Mouse (Mus musculus): ENCODE data around the gene Gse1. TPM values are rescaled to one million over a fixed set of nuclear protein-coding genes. Genes with fewer than 3 reads are reported as not detected.
A peak's percentile ranks its signal among the peaks of the same experiment; 100 is the strongest.

The Gse1 gene
- total RNA-seq, 4 experiments from 2014 or later, result 71.5 to 78.0 (median 73.1) TPM

DNA sequence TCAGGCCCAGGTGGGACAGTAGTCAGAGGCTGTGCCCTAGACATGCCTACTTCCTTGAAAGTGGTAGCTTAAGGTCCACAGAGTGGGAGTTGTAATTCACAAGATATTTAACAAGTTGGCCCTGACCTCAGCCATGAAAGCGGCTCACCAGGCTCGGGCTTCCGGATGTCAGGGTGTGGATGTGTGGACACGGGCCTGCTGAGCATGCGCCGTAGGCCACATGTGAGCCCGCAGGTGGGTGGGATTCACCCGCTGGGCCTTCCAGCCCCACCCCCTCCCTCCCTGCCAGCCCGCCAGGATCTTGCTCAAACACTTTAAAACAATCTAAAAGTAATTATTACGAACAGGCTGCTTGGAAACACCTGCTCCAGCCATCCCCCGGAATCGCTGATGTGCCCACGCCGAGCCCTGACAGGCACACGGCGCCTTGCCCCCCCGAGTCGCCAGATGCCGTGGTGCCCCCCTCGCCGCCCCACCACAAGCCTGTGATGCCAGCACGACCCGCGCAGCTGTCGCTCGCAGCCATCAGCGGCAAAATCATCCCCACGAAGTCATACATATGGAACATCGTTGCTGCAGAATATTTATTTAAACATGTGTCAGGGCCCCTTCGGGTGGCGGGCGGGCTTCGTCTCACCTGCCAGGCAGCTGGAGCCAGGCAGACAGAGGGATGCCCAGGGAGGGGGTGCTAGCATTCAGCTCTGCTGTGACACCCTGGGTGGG lies 171.1 kb downstream of the Gse1 start:
- no peak for DNase-seq (ENCODE audit: low spot score in 2 of 2)

DNA sequence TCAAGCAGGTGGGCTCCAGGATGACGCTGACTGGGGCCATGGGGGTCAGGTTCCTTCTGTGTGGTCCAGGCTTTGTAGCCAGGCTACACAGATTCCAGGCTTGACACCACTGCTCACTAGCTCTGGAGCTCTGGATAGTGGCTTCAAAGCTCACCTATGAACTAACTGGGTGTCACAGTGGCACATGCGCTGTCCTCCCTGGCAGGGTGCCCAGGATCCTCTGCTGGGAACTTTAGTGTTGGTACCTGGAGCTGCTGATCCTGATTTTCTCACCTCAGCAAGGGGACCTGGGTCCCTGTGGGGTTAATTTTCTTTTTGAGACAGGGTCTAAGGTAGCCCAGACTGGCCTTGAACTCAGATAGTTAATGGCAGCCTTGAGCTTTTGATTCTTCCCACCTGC lies 173.0 kb downstream of the Gse1 start:
- no peak for DNase-seq (ENCODE audit: low spot score in 2 of 2)

DNA sequence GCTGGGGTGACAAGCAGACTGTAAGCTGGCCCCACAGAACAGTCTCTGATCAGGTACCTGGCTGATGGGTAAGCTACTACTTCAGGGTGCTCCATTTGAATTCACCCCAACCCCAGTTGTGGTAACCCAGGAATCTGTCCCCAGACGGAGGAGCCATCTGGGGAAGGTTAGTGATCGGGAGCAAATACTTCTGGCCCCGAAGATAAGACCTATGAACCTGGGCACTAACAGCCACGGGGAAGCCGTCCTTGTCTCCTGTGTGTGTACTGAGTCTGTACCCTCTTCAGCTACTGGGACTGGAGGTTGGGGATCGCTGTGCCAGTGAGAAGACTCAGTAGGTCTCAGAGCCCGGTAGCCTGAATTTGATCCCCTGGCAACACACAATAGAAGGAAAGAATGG lies 173.5 kb downstream of the Gse1 start:
- no peak for DNase-seq (ENCODE audit: low spot score in 2 of 2)

DNA sequence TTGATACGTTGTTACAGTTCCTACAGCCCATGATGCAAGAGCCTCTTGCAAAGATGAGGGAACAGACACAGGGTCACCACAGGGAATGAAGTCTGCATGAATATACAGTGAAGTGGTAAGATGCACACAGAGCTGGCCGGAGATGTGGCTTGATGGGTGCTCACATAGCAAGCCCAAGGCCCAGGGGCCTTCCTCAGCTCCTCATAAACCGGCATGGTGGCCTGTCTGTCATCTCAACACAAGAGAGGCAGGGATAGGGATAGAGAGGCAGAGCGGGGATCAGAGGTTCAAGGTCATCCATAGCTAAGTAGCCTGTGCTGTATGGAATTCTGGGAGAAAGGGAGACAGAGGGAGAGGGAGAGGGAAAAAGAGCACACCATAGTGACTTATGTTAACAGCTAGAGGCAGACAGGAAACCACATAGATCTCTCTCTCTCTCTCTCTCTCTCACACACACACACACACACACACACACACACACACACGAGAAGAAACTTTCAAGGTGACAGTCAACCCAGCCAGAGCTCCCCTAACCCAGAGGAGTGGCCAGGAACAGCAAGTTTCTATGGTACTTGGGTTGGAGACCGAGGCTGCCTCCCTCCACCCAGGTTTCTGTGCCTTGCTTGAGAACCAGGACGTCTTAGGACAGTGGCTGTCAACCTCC lies 175.5 kb downstream of the Gse1 start:
- no peak for DNase-seq (ENCODE audit: low spot score in 2 of 2)

DNA sequence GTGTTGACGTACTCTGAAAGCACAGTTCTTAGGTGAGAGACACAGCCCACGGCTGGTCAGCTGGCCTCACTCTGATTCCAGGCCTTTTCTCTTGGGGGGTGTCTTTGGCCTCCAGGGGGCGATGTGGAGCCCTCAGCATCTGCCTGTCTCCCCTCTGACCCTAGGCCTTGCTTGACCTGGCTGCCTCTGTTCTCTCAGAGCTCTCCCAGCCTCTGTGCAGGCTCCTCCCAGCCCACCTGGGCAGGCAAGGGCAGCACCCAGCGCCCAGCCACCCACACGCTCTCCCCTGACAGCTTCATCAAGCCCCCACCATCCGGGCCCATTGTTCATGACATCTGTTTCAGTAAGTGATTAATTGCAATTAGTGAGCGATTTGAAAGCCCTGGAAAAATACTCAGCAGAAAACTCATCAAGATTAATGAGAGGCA lies 176.4 kb downstream of the Gse1 start:
- no peak for DNase-seq (ENCODE audit: low spot score in 2 of 2)

DNA sequence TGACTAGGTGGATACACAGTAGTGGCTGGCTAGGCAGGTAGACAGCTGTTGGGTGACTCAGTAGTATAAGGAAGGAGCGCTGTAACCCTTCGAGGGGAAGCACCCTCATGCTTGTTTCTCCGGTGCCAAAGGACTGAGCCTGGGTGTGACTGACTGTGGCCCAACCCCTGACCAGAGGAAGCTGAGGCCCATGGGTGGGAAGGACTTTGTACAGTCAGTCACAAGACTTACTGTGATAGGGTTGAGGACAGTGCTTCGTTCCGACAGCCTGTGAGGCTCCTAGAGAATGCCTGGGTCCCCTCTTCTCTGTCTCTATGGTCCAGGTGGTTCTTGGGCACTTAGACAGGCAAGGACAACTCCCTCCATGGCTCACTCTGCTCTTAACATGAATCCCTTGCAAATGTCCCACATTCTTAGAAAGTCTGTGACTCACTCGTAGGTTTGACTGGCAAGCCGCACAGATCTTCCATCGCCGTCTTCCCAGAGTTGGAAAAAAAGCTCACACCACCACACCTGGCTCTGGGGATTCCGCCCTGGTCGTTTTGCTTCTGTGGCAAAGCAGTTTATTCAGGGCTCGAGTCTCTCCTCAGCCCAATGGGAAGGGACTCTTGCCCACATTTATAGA lies 177.9 kb downstream of the Gse1 start:
- DNase-seq (ENCODE audit: low spot score in 2 of 2), result no peak

DNA sequence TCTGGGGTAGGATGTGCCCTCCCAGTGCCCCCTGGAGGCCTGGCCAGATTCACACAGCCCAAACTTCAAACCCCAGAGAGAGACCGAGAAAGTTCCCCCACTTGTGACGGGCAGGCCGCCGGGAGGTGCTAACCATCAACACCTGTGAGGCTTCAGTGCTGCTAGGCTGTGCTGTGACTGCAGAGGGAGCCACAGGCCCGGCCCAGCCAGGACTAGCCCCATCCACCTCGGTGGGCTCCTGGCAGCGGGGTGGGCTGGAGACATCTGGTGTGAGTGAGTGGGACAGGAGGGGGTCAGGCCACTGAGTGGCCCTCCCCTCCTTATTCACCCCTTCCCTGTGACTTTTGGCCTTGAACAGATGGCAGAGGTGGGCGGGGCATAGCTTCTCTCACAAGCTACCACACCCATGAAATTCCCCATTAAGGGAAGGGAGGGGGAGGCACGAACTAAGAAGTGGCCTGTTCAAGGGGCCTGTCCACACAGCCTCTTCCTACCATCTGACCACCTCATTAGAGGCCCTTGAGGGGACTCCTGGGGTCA lies 179.5 kb downstream of the Gse1 start:
- DNase-seq (ENCODE audit: low spot score in 2 of 2), result no peak

DNA sequence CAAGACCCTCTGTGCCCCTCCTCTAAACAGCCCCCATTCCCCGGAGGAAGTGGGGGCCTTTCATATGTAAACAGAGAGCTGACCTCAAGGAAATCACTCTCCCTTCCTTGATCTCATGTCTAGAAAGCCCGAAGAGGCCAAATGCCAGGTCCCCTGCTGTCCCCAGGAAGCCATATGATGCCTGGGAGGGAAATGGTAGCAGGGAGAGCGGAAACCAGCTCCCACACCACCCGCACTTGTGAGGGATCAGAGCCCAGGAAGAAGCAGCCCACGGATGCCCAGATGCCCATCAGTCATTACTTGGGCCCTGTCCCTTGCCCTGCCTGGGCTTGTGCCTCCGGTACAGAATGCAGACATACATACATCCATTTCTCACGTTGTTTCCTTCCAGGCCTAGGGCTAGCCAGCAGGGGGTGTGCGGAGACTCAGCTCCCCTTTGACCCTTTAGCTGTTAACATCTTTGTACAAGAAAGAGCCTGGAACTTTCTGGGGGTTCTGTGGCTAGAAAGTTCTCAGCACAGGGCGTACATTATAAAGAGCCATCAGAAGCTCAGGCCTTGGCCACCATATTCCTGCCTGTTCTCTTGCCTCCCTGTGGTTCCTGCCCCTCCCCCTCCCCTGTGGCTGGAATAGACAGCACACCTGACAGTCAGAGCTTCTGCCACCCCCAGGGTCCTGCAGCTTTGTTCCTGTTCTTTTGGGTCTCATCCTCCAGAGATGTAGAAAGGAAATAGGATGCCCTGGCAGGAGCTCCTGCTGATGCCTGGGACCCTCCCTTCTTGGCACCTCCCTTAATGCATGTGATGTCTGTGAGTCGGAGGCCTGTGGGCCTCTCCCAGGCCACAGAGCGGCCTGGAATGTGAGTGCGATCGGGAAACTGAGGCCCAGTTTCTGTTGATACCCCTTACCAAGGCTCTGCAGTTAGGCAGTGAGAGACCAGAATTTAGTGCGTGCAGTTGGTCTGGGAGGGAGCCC lies 180.3 kb downstream of the Gse1 start:
- no peak for DNase-seq (ENCODE audit: low spot score in 2 of 2)

DNA sequence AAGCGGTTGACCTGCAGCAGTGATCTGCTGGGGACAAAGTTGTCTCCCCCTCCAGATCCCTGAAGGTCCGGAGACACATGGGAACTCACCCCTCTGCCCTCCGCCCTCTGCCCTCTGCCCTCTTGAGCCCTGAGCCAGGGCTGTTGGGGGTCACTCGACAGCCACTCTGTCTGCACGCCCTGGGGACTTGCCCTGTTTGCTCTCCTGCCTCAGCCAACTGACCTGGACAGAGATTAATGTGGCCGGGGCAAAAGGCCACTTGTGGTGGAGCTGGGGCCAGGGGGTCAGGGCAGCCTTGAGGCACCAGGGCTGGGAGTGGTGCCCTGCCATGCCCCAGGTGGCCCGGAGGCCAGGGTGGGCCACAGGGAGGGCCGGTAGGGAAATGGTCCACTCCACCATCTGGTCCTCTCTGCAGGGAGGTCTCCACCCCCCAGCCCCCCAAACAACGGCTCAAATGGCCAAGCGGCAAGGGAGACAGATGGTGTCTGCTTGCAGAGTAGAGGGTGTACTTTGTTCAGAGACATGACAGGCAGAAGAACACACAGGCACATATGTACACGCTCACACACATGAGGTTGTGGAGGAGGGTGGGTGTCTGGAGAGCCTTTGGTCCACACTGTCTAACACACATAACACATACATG lies 181.2 kb downstream of the Gse1 start:
- DNase-seq (ENCODE audit: low spot score in 2 of 2), result no peak

DNA sequence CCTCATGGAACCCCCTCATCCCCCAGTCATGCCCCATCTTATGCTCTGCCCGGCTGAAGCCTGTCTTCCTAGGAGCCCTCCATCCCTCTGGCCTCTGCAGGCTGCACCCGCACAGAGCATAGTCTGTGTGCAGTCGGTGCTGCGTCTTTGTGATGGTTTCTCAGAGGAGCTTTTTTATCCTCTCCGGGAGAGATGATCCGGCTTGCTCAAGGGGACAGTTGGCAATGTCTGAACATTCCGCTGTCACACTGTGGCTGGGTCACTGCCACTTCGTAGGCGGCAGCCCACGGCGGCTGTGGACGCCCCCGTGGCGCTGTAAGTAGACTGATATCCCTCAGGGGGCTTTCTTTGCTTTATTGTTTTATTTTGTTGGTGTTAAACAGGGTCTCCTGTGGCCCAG lies 182.8 kb downstream of the Gse1 start:
- DNase-seq (ENCODE audit: low spot score in 2 of 2), result no peak

DNA sequence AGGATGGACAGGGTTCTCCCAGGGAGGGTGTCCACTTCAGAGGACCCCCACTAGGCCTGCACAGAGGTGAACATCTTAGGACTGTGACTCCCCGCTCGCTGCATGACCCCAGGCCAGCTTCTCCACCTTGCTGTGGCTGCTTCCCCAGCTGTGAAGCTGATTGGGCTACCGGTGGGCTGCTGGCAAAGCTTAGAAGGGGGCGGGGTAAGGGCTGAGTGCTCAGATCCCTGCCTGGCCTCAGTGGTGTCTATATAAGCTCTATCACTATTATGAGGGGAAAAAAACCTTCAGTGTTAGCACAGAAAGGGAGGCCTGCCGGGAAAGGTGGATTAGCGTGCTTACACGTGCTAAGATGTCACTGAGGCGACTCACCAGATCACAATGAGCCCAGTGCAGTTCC lies 183.6 kb downstream of the Gse1 start:
- no peak for DNase-seq (ENCODE audit: low spot score in 2 of 2)

DNA sequence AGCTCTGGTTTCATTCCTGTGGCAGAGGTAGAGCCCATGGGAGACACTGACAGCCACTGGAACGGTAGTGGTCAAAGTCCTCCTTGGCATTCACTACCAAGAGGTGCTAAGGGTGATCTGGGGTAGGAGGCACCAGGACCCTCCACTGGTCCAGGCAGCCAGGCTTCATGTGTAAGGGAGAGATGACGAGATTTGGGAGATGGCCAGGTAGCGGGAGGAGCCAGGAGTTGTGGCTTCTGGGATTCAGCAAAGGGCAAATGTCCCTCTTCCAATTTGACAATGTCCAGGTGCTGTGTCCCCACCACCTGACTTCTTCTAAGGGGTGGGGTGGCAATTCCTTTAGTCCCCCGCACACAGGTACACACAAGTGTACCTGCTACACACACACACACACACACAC lies 184.1 kb downstream of the Gse1 start:
- DNase-seq (ENCODE audit: low spot score in 2 of 2), result no peak

DNA sequence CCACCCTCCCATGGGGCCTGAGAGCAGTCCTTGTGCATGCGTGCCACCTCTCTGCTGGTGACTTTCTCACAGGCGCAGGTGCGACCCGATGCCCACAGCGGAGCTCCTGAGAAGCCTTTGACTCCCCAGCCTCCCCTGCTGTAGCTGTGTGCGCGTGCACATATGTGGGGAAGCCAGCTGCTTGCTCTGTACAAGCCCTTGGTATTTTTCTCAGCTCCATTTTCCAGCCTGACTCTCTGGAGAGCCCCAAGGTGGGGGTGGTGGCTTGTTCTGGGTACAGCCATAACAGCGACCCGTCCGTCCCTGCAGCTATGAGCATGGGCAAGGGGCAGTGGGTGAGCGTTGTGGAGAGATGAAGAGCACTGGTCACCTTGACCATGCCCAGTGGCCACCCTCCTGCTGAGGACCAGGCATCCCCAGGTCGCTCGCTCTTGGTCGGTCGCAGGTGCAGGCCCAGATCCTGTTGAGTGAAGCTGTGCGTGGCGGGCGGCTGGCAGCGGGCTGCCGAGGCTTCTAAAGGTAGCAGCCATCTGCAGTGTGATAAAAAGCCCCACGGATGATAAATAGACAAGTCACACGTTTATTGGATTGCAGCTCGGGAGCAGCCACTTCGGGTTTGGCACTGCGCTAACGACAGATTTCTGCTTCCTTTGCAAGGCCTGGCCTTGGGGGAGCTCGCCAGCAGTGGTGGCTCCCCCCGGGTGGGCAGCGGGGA lies 184.8 kb downstream of the Gse1 start:
- peak in 1 of 2 experiments; percentile 81 for DNase-seq (ENCODE audit: low spot score in 2 of 2)

DNA sequence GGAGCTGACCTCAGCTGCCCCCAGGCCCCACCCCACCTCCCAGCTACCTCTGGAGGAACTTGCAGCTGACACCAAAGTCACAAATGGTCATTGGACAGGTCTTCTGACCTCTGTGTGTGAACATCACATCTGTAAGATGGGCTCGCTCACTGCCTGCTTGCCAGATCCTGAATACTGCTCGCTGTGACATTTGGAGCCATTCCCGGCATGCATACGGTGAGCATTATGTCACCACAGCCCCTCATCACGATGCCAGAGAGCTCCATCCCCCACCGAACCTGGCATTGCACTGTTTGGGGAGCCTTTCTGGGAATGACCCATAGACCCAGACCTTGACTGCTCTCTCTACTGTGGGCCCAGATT lies 185.4 kb downstream of the Gse1 start:
- DNase-seq (ENCODE audit: low spot score in 2 of 2), result no peak

DNA sequence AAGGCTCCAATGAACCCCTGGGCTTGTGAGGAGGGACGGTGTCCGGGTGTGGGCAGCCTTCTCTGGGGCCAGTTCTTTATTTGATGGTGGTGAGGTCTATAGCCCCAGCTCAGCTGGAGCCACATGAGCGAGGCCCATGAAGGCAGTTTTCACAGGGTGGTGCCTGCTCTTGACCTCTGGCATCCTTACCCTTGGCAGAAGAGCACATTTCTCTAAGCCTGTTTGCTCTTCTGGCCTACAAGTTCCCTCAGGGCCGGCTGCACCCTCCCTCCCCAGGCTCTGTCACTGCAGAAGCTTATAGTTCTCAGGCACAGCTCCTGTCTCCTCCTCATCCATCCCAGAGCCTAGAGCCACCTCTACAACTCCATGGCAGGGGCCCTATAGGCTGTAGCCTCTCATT lies 186.0 kb downstream of the Gse1 start:
- DNase-seq (ENCODE audit: low spot score in 2 of 2), result no peak

DNA sequence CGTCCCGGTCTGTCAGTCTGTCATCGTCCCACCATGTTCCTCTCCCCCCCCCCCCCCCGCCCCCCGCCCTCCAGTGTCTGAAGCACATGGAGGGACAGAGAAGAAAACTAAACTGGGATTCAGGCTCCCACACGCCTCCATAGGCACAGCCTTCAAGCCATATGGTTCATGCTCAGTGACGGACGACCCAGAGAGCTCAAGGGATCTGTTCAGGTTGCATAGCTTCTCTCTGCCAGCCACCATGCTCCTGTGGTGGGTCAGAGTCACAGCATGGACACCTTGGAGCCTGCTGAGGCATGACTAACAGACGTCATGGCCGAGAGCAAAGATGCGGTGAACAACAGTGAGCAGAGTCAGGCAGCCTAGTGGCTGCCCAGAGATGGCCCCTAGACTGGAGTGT lies 187.2 kb downstream of the Gse1 start:
- DNase-seq (ENCODE audit: low spot score in 2 of 2), result no peak

DNA sequence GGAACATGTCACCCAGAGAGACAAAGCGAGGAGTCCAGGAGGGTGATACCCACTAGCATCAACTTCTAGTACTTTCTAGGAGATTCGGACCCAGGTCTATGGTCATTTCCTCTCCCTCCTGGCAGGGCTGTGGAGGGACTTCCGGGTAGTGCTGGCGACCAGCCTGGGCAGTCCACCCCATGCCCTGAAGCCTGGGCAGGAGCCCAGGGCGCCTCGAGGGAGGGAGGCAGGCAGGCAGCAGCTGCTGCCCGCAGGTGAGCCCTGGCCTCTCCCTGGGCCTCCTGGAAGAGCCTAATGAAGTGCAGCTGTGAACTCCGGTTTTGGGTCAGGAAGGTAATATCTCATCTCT lies 187.9 kb downstream of the Gse1 start:
- no peak for DNase-seq (ENCODE audit: low spot score in 2 of 2)

DNA sequence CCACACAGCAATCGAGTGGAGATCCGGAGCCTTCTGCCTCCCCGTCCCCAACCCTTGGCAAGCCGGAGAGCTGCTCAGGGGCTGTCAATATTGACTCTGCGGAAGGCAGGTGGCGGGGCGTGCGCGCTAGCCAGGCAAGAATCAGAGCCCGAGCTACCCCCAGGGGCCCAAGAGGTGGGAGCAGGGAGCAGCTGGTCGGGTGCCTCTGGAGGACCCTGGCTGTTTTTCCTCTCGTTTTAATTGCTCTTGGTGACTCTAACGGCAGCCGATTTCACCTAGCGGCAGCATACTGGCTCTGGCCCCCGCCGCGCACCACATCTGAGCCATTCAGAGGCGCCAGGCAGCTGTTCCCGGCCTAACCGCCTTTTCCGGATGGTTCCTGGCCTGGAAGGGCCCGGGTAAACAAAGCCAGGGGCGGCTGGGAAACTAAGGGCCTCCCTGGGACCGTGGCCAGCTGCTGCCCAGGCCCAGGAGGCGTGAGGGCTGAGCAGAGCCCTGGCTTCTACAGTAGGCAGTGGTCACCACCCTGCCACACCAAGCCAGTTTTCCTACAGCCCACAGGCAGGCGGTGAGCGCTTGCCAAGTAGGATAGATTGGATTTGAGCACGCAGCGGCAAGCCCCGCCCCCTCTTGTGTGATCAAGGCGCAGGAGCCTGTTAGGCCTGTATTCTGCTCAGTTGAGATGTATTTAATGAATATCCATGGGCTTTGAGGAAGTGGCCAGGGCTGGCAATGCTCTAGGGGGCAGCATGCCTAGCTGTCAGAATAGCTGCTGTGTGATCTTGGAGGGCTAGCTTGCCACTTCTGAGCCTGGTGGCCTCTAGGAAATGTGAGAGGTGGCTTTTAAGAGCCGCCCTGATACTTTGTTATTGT lies 188.5 kb downstream of the Gse1 start:
- peak in 1 of 2 experiments; percentile 65 for DNase-seq (ENCODE audit: low spot score in 2 of 2)

DNA sequence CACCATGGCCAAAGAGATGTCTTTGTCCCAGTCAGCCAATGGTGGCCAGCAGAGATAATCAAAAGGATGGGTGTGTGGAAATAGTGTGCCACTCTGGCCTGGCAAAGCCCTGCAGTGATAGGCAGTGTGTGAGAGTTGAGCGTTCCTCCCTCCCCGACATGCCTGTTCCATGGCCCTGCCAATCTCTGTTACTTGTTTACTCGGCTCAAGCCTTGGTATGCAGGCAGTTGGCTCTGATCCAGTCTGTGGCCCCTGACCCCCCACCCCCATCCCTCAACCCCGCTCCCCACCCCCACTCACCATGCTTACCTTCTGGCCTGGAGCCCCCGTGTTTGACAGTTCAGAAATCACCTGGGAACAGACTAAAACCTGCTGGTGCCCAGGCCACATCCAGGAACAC lies 189.9 kb downstream of the Gse1 start:
- no peak for DNase-seq (ENCODE audit: low spot score in 2 of 2)

All from left cerebral cortex, adult 8-10 months (tissue).